In genomic region chr4:46497286-46497892, GRCm38 (mm10) we compare ENCODE assay signal across 7 mouse cellular contexts.
DNase-seq lines count a peak whose midpoint lies in the region.

No protein-coding gene starts in this region.

- DNase-seq in B cell, adult 2 months: peak; percentile 91 to 93
- DNase-seq in ES-CJ7 (ENCODE audit: low read depth, low spot score): peak; percentile 60
- DNase-seq in c-Kit-positive CD71-positive TER-119-positive erythroid progenitor cells, embryonic 14.5 days (ENCODE audit: low spot score): peak; percentile 79
- peak; percentile 64 to 75 for DNase-seq in frontal cortex, postnatal 36 days (ENCODE audit: low spot score in 2 of 2)
- DNase-seq in kidney, postnatal 10 days: peak; percentile 81
- peak; percentile 73 to 82 for DNase-seq in lung, adult 18-20 months
- DNase-seq in right cerebral cortex, postnatal 14 days: peak; percentile 65

Comparison
In these comparisons a context has a peak if more than half of its experiments do, and no peak if none do; other contexts are left out.
1. Peak in every context shown above with its lines: DNase-seq.